Mouse (Mus musculus) embryonic facial prominence, embryonic 13.5 days (tissue): ENCODE results near the gene Uggt1. TPM values are rescaled to one million over a fixed set of nuclear protein-coding genes. Genes with fewer than 3 reads are reported as not detected.
A peak's percentile ranks its signal among the peaks of the same experiment; 100 is the strongest.

ENCODE experiments used
- ATAC-seq: fragments of 200-750 bp; cut with Nextera tagmentation; 2 replicates; pipeline ENCODE4 v1.8.0; 2017; ENCODE audit warnings: low read depth; ENCODE audit not compliant: insufficient number of reproducible peaks, insufficient read depth, low FRiP score, low TSS enrichment
- H3K27ac ChIP-seq: fragments of 300-500 bp; sonication (generic); 2 replicates; pipeline ENCODE4 v1.5.1; 2015; ENCODE audit warnings: moderate library complexity, mild to moderate bottlenecking, inconsistent platforms
- H3K27me3 ChIP-seq: fragments of 300-500 bp; sonication (generic); 2 replicates; pipeline ENCODE4 v1.6.1; 2015; ENCODE audit warnings: mild to moderate bottlenecking, inconsistent platforms
- H3K36me3 ChIP-seq: fragments of 300-500 bp; sonication (generic); 2 replicates; pipeline ENCODE4 v1.6.1; 2015; ENCODE audit warnings: mild to moderate bottlenecking, inconsistent platforms
- H3K4me1 ChIP-seq: fragments of 300-500 bp; sonication (generic); 2 replicates; pipeline ENCODE4 v1.6.1; 2015; ENCODE audit warnings: inconsistent platforms
- H3K4me2 ChIP-seq: fragments of 300-500 bp; sonication (generic); 2 replicates; pipeline ENCODE4 v1.6.1; 2015; ENCODE audit warnings: moderate library complexity, mild to moderate bottlenecking, inconsistent platforms
- H3K4me3 ChIP-seq: fragments of 300-500 bp; sonication (generic); 2 replicates; pipeline ENCODE4 v1.5.1; 2015; ENCODE audit warnings: mild to moderate bottlenecking, inconsistent platforms
- H3K9ac ChIP-seq: fragments of 300-500 bp; sonication (generic); 2 replicates; pipeline ENCODE4 v1.6.1; 2015; ENCODE audit warnings: mild to moderate bottlenecking, inconsistent platforms
- H3K9me3 ChIP-seq: fragments of 300-500 bp; sonication (generic); 2 replicates; pipeline ENCODE4 v1.6.1; 2016; ENCODE audit warnings: inconsistent platforms
- WGBS: fragments of 180-500 bp; shearing (Covaris S2); methylation state at CpG from one replicate; pipeline ENCODE4 v1.1.7; 2015; ENCODE audit warnings: mixed read lengths; 5-methylcytosine and 5-hydroxymethylcytosine counted together
- polyA plus RNA-seq: library from polyadenylated mRNA; unstranded; fragments of >200 nt; fragmentation: Nextera tagmentation; extraction: Ambion mirVana; gene quantifications from 2 replicates; pipeline ENCODE4 v1.2.1, GENCODE M21; 2015

The Uggt1 gene
- polyA plus RNA-seq, 1 experiment from 2014 or later: 54.4 TPM

DNA sequence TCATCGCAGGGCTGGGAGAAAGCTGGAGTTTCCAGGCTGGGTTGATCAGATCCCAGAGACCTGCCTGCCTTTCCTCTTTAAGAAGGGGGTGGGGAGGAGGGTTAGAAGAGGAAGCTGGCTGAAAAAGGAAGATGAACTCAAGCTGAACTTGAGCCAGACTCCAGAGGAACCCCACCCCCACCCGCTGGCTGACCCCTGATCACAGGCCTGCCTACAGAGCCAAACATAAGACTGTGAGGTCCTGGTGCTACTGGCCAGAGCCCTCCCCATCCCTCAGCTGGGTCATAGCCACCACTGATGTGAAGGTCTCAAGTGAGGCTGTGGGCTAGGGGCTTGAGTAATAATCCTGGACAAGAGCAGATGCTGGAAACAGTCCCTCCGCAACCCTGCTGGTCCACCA is 26.1 kb upstream of the Uggt1 start:
- ATAC-seq: no peak

DNA sequence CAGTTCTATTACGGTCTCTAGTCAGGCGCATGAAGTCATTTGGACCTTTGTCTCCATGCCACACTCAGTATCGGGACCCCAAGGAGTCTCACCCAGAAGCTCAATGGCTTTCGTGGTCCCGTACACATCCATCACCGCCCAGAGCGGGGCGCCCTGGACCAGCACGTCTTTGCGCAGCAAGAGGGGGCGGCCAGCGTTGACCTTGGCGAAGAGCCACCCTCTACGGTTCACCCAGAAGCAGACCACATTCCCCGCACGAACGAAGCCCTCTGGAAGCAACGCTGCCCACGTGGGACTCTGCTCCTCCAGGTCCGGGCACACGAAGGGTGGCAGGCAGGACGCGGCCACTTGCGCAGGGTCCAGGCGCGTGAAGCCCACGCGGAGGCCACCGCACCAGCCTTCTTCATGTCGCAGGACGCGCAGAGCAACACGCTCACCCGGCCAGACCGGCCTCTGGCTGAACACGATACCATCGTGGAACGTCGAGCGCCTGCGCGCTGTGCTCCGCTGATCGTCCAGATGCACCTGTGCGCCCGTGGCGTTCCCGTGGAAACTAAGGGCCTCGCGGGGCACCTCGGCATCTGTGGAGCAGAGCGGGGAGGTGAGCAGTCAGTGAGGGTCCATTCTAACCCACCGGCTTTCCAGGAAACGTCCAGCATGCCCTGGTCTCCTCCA is 24.7 kb upstream of the Uggt1 start:
- ATAC-seq: no peak
- H3K27me3 ChIP-seq: peaks cover 34% of the 10 kb centered on the region
- 48% methylated on average over 54 of the region's 54 CpGs for WGBS
- peak overlapping the region; percentile 51 for H3K4me2 ChIP-seq
- H3K4me3 ChIP-seq: peak overlapping the region; percentile 17
- no peaks in the 10 kb centered on the region for H3K9me3 ChIP-seq
- H3K27ac ChIP-seq: no peak overlapping the region
- peaks cover 24% of the 10 kb centered on the region for H3K4me1 ChIP-seq
- 0 out of 2 replicates have a peak overlapping the region, but pooled peaks have one; percentile 49 for H3K9ac ChIP-seq
- H3K36me3 ChIP-seq: no peaks in the 10 kb centered on the region

More for the DNA sequence above, 26.1 kb upstream of the Uggt1 start:
- peaks cover 24% of the 10 kb centered on the region for H3K4me1 ChIP-seq
- H3K27ac ChIP-seq: no peak overlapping the region
- no peaks in the 10 kb centered on the region for H3K36me3 ChIP-seq
- no peak overlapping the region for H3K4me2 ChIP-seq
- H3K27me3 ChIP-seq: peaks cover 31% of the 10 kb centered on the region
- WGBS: 41% methylated on average over 3 of the region's 3 CpGs
- no peak overlapping the region for H3K9ac ChIP-seq
- H3K4me3 ChIP-seq: no peak overlapping the region
- H3K9me3 ChIP-seq: no peaks in the 10 kb centered on the region

DNA sequence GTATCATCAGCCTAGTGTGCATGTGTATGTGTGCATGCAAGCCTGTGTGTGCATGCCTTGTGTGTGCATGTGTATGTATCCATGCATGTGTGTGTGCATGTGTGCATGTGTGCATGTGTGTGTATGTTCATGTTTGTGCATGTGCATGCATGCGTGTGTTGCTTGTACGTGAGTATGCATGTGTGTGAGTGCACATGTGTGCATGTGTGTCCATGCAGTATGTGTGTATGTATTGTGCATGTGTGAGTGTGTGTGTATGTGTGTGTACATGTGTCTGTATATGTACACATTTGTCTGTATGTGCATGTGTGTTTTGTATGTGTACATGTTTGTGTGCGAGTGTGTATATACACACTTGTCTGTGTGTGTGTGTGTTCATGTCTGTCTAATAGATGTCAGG is 23.1 kb upstream of the Uggt1 start:
- Histone ChIP-seq H3K9me3 (no peaks in the 10 kb centered on the region), H3K4me3 (no peak overlapping the region), H3K27me3 (peaks cover 34% of the 10 kb centered on the region), H3K4me2 (no peak overlapping the region), H3K4me1 (peaks cover 14% of the 10 kb centered on the region), H3K36me3 (no peaks in the 10 kb centered on the region), H3K27ac (no peak overlapping the region), H3K9ac (no peak overlapping the region)
- 97% methylated on average over 3 of the region's 3 CpGs for WGBS
- no peak for ATAC-seq

DNA sequence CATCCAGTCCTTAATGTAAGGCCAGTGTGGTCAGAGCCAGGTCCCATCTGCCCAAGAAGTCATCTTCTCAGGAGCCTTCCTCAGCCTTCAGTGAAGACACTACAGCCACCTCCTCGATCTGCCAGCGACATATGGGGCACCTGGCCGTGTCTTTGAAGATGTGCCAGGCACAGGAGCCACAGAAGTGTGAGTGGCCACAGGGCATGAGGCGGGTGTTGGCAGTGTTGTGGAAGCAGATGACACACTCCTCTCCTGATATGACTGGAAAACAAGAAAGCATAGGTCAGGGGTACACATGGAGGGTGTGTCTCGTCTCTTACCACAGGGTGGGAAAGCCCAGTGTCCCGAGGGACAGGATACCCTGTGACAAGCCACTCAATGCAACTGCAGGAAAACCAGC is 21.8 kb upstream of the Uggt1 start:
- ATAC-seq: no peak
- H3K9ac ChIP-seq: no peak overlapping the region

DNA sequence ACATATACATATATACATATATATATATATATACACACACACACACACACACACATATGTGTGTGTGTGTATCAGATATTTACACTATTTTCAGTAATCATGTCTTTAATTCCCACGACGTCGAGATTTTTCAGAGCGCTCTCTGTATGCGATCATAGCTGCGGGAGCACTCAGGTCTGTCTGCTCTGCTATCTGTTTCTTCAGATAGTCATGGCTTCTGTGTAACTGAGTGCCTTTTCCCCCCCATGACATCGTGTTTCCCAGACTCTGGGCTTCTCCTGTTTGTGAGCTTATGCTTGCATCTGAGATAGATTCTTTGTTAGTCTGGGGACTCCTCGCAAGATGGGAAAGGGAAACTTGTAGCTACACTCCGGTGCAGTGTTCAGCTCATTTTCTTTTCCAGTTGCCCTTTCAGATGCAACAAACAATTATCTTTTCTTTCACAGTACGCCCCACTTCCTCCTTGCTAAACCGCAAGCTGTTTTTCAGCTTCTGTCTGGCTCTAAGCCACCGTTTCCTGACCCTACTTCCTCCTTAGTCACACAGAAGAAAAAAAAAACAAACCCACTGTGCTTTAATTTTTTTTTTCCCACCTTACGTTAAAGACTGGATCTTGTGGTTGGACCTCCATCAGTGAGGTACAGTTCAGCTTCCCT is 19.4 kb upstream of the Uggt1 start:
- Histone ChIP-seq H3K4me1 (no peaks in the 10 kb centered on the region), H3K9me3 (0 out of 2 replicates have a peak, but pooled peaks cover 1% of the 10 kb centered on the region), H3K9ac (no peak overlapping the region), H3K36me3 (no peaks in the 10 kb centered on the region), H3K4me2 (no peak overlapping the region), H3K27ac (peak overlapping the region; percentile 18; the same call in 1 of the 2 replicates), H3K4me3 (no peak overlapping the region), H3K27me3 (peaks cover 10% of the 10 kb centered on the region)
- no peak for ATAC-seq
- WGBS: 47% methylated on average over 13 of the region's 13 CpGs

More for the DNA sequence above, 21.8 kb upstream of the Uggt1 start:
- H3K4me3 ChIP-seq: no peak overlapping the region
- H3K4me1 ChIP-seq: peaks cover 8% of the 10 kb centered on the region; the same call in 1 of the 2 replicates
- H3K27ac ChIP-seq: no peak overlapping the region
- H3K27me3 ChIP-seq: peaks cover 30% of the 10 kb centered on the region
- 88% methylated on average over 6 of the region's 6 CpGs for whole genome bisulfite sequencing
- no peaks in the 10 kb centered on the region for H3K9me3 ChIP-seq
- H3K36me3 ChIP-seq: no peaks in the 10 kb centered on the region
- no peak overlapping the region for H3K4me2 ChIP-seq

DNA sequence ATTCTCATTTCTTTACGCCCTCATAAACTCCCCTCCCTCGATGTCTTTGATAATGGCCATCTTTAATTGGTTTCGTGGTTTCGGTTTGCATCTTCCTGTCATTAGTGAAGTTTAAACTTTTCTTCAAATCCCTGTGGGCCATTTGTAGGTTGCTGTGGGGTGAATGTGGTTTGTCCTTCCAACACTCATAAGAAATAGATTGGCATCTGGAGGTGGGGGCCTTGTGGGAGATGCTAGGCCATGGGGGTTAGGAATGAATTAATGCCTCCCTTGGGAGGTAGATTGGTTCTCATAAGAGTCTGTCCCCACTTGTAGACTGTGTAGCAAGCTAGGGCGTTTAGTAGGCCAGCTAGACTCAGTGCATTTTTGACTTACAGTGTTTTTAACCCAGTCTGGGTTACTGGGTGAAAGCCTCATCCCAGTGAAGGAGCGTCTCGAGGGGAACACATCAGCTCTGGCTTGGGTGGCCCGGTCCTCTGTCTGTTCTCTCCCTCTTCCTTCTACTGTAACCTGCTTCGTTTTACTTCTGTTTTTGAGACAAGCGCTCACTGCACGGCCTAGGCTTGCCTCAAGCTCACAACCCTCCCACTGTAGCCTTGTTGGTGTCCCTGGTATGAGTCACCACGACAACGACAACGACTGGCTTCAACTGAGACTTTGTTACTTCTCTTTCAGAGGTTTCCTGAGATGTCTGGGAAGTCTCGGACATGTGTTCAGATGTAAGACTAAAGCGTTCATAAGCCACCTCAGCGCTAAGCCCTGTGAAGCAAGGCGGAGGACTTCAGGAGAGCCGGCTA is 17.4 kb upstream of the Uggt1 start:
- no peak for ATAC-seq
- H3K4me1 ChIP-seq: no peaks in the 10 kb centered on the region
- H3K9me3 ChIP-seq: 0 out of 2 replicates have a peak, but pooled peaks cover 2% of the 10 kb centered on the region
- H3K9ac ChIP-seq: no peak overlapping the region
- no peak overlapping the region for H3K4me3 ChIP-seq
- no peak overlapping the region for H3K4me2 ChIP-seq
- H3K27ac ChIP-seq: no peak overlapping the region
- WGBS: 82% methylated on average over 19 of the region's 19 CpGs
- 0 out of 2 replicates have a peak, but pooled peaks cover 3% of the 10 kb centered on the region for H3K27me3 ChIP-seq
- no peaks in the 10 kb centered on the region for H3K36me3 ChIP-seq

DNA sequence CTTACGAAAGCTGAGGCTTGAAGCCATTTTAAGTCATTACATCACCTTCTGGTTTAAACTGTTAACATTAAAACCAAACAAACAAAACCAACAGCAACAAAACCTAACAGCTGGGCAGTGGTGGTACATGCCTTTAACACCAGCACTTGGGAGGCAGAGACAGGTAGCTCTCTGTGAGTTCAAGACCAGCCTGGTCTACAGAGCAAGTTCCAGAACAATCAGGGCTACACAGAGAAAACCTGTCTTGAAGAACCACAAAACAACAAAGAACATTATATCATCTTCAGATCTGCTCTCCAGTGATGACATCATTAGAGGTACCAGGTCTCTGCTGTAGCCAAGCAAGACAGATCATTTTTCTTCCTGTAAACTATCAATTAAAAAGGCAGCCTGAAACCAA is 15.9 kb upstream of the Uggt1 start:
- no peak overlapping the region for H3K4me3 ChIP-seq
- no peak overlapping the region for H3K4me2 ChIP-seq
- peaks cover 15% of the 10 kb centered on the region for H3K27me3 ChIP-seq
- ATAC-seq: no peak
- no peak overlapping the region for H3K27ac ChIP-seq
- peaks cover 5% of the 10 kb centered on the region; the same call in 1 of the 2 replicates for H3K9me3 ChIP-seq
- H3K36me3 ChIP-seq: no peaks in the 10 kb centered on the region
- H3K9ac ChIP-seq: no peak overlapping the region
- 90% methylated on average over 1 of the region's 1 CpGs for WGBS
- peaks cover under 1% of the 10 kb centered on the region for H3K4me1 ChIP-seq

DNA sequence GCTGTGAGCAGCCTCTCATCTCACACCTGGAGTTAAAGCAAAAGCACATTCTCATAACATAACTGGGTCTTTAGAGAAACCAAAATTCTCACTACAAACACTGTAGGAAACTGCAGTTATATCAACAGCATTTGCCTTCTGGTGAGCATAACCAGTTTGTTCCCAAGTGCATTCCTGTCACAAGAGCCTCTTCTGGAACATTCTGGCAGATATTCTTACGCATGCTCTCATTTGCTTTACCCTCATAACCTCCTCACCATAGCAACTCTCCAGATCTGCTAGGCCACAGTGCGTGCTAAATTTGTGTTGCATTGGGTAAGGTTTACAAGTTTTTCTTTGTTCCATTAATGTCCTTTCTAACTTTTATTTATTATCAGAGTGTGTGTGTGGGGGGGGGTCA is 14.8 kb upstream of the Uggt1 start:
- no peak overlapping the region for H3K4me3 ChIP-seq
- no peak for ATAC-seq
- WGBS: 93% methylated on average over 2 of the region's 2 CpGs
- no peak overlapping the region for H3K27ac ChIP-seq
- H3K4me2 ChIP-seq: no peak overlapping the region
- H3K9ac ChIP-seq: no peak overlapping the region
- H3K36me3 ChIP-seq: no peaks in the 10 kb centered on the region
- H3K27me3 ChIP-seq: peaks cover 24% of the 10 kb centered on the region
- H3K9me3 ChIP-seq: peaks cover 5% of the 10 kb centered on the region; the same call in 1 of the 2 replicates
- peaks cover 10% of the 10 kb centered on the region for H3K4me1 ChIP-seq

DNA sequence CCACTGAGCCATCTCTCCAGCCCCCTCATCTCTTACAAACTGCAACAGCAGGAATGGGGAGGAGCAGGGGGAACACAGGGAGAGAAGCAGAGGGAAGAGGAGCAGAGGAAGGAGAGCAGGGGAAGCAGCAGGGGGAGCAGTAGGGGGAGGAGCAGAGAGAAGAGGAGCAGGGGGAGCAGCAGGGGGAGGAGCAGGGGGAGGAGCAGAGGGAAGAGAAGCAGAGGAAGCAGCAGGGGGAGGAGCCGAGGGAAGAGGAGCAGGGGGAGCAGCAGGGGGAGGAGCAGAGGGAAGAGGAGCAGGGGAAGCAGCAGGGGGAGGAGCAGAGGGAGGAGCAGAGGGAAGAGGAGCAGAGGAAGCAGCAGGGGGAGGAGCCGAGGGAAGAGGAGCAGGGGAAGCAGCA is 14.1 kb upstream of the Uggt1 start:
- H3K9ac ChIP-seq: no peak overlapping the region
- 56% methylated on average over 2 of the region's 2 CpGs for WGBS
- no peak for ATAC-seq
- H3K4me2 ChIP-seq: no peak overlapping the region
- H3K27ac ChIP-seq: no peak overlapping the region
- H3K4me1 ChIP-seq: peaks cover 10% of the 10 kb centered on the region
- H3K9me3 ChIP-seq: peaks cover 5% of the 10 kb centered on the region; the same call in 1 of the 2 replicates
- no peaks in the 10 kb centered on the region for H3K36me3 ChIP-seq
- no peak overlapping the region for H3K4me3 ChIP-seq
- H3K27me3 ChIP-seq: peaks cover 31% of the 10 kb centered on the region

DNA sequence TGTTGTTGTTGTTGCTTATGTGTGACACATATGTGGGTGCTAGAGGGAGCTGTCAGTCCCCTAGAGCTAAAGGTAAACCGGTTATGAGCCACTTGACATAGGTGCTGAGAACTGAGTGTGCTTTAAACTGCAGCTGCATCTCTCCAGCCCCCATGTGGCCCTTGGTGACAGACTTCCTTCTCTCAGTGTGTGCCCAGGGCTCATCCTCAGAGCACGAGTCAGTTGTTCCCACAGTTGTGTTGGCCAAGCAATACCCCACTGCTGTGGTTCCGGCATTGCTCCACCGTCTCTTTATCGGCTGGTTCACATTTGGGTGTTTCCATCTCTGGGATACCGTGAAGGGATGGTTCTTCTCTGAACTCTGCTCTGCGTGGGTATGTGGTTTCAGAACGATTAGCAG is 12.8 kb upstream of the Uggt1 start:
- no peak for ATAC-seq

DNA sequence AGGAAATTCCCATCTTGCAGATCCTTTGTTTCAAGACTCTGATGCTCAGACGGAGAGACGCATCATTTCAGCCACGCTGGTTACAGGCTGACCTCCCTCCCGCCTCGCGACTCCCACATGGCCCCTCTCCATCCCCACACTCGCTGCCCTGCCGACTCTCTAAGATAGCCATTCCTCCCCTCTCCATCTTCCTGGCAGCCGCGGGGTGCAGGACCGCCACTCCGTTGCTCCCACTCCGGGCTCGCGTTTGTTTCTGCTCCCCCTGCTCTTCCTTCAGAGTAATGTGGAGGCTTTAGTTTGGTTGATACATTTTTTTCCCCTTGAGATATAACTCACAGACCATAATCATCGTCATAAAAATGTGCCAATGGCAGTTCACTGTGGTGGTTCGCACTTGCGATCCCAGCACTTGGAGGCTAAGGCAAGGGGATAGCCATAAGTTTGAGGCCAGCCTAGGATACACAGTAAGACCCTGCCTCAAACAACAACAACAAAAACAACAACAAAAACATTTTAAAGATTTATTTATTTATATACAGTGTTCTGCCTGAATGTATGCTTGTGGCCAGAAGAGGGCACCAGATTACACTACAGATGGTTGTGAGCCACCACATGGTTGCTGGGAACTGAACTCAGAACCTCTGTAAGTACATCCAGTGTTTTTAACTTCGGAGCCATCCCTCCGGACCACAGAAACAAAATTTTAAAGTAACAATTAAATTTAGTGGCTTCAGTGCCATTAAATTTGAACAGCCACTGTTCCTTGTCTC is 11.5 kb upstream of the Uggt1 start:
- Histone ChIP-seq H3K4me2 (peak overlapping the region; percentile 33), H3K4me1 (peaks cover 10% of the 10 kb centered on the region), H3K4me3 (no peak overlapping the region), H3K27me3 (peaks cover 35% of the 10 kb centered on the region), H3K9ac (no peak overlapping the region), H3K36me3 (no peaks in the 10 kb centered on the region), H3K9me3 (peaks cover 5% of the 10 kb centered on the region; the same call in 1 of the 2 replicates), H3K27ac (no peak overlapping the region)
- 23% methylated on average over 20 of the region's 20 CpGs for WGBS
- ATAC-seq: no peak

More for the DNA sequence above, 12.8 kb upstream of the Uggt1 start:
- H3K4me3 ChIP-seq: no peak overlapping the region
- H3K27ac ChIP-seq: no peak overlapping the region
- peaks cover 10% of the 10 kb centered on the region for H3K4me1 ChIP-seq
- H3K9me3 ChIP-seq: peaks cover 5% of the 10 kb centered on the region; the same call in 1 of the 2 replicates
- no peak overlapping the region for H3K4me2 ChIP-seq
- H3K9ac ChIP-seq: no peak overlapping the region
- peaks cover 35% of the 10 kb centered on the region for H3K27me3 ChIP-seq
- H3K36me3 ChIP-seq: no peaks in the 10 kb centered on the region
- 74% methylated on average over 8 of the region's 8 CpGs for WGBS
